Mouse (Mus musculus) hindbrain, postnatal 0 days (tissue): Measurements from ENCODE around the gene Lrriq4. TPM values are rescaled to one million over a fixed set of nuclear protein-coding genes. Genes with fewer than 3 reads are reported as not detected.
A peak's percentile ranks its signal among the peaks of the same experiment; 100 is the strongest.

Source experiments
- ATAC-seq: fragments of 200-750 bp; cut with Nextera tagmentation; 2 replicates; pipeline ENCODE4 v1.8.0; 2017; ENCODE audit warnings: mild to moderate bottlenecking, moderate TSS enrichment, moderate library complexity
- DNase-seq: peaks from one replicate; pipeline ENCODE4 v3.0.0-alpha.2; 2015; ENCODE audit warnings: low spot score
- H3K27ac ChIP-seq: fragments of 300-500 bp; sonication (generic); 2 replicates; pipeline ENCODE4 v1.5.1; 2014; ENCODE audit warnings: mild to moderate bottlenecking
- H3K27me3 ChIP-seq: fragments of 300-500 bp; sonication (generic); 2 replicates; pipeline ENCODE4 v1.6.1; 2014; ENCODE audit warnings: low read length, mixed read lengths; ENCODE audit not compliant: insufficient read depth
- H3K36me3 ChIP-seq: fragments of 300-500 bp; sonication (generic); 2 replicates; pipeline ENCODE4 v1.6.1; 2014; ENCODE audit warnings: low read length, mixed read lengths; ENCODE audit not compliant: insufficient read depth
- H3K4me1 ChIP-seq: fragments of 300-500 bp; sonication (generic); 2 replicates; pipeline ENCODE4 v1.6.1; 2014; ENCODE audit warnings: antibody characterized with exemption, low read length, mixed read lengths; ENCODE audit not compliant: insufficient read depth
- H3K4me2 ChIP-seq: fragments of 300-500 bp; sonication (generic); 2 replicates; pipeline ENCODE4 v1.6.1; 2014; ENCODE audit warnings: low read depth, mild to moderate bottlenecking, low read length, moderate library complexity, mixed read lengths
- H3K4me3 ChIP-seq: fragments of 300-500 bp; sonication (generic); 2 replicates; pipeline ENCODE4 v1.5.1; 2014; ENCODE audit warnings: low read length
- H3K9ac ChIP-seq: fragments of 300-500 bp; sonication (generic); replicated peaks from 2 replicates; pipeline ENCODE4 v1.6.1; 2014; ENCODE audit warnings: mild to moderate bottlenecking, low read length, moderate library complexity, mixed read lengths
- H3K9me3 ChIP-seq: fragments of 300-500 bp; sonication (generic); 2 replicates; pipeline ENCODE4 v1.6.1; 2016; ENCODE audit warnings: low read length, mixed read lengths
- CTCF ChIP-seq: IDR thresholded peaks from 2 replicates; pipeline ENCODE4 v1.5.1; 2016; ENCODE audit warnings: antibody characterized with exemption, control low read depth, low read depth
- WGBS: fragments of 180-500 bp; shearing (Covaris S2); extraction: QIAGEN DNeasy Blood & Tissue Kit; methylation state at CpG from one replicate; pipeline ENCODE4 v1.1.7; 2014; 5-methylcytosine and 5-hydroxymethylcytosine counted together
- polyA plus RNA-seq: library from polyadenylated mRNA; unstranded; fragments of >200 nt; fragmentation: Nextera tagmentation; extraction: Ambion mirVana; gene quantifications from 2 replicates; pipeline ENCODE4 v1.2.1, GENCODE M21; 2015
- total RNA-seq: library from RNA; depleted of rRNA; stranded (reverse); fragments of >200 nt; gene quantifications from 2 replicates; pipeline ENCODE4 v1.2.3, GENCODE M21; 2014

Lrriq4 gene
- total and polyA plus RNA-seq, 2 experiments from 2014 or later, result 0.37 TPM; not detected in 1

GRCm38 (mm10) chr3:30601610-30602064 lies 42.7 kb upstream of the Lrriq4 start:
- WGBS, result 1% methylated on average over 13 of the region's 13 CpGs
- no peak for ATAC-seq
- H3K27me3 ChIP-seq, result no peaks in the 10 kb centered on the region
- peak overlapping the region; percentile 82 for H3K9ac ChIP-seq
- DNase-seq, result no peak
- no peaks in the 10 kb centered on the region for H3K4me1 ChIP-seq
- H3K4me3 ChIP-seq, result peak overlapping the region; percentile 86
- H3K27ac ChIP-seq, result peak overlapping the region; percentile 96
- H3K4me2 ChIP-seq, result peak overlapping the region; percentile 54
- 0 out of 2 replicates have a peak, but pooled peaks cover 5% of the 10 kb centered on the region for H3K36me3 ChIP-seq
- TF ChIP-seq CTCF, result no peak
- H3K9me3 ChIP-seq, result no peaks in the 10 kb centered on the region

- Histone ChIP-seq H3K9ac (peak within 1 kb of the TSS; percentile 82), H3K4me2 (peak within 1 kb of the TSS; percentile 54), H3K4me1 (no peaks in the 10 kb centered on the region), H3K9me3 (no peaks in the 10 kb centered on the region), H3K4me3 (peak within 1 kb of the TSS; percentile 86), H3K27me3 (no peaks in the 10 kb centered on the region), H3K36me3 (peaks cover 8% of the 10 kb centered on the region; the same call in 1 of the 2 replicates), H3K27ac (peak within 1 kb of the TSS; percentile 96)
- WGBS, result under 1% methylated on average over 40 of the region's 40 CpGs
- TF ChIP-seq CTCF, result peak; percentile 70
- DNase-seq (peak; percentile 97), ATAC-seq (peak; percentile 97)
These were observed 42.1 kb upstream of the Lrriq4 start, which contains the start of gene Mynn for GRCm38 (mm10) chr3:30602065-30602739. TSS of gene Mynn (plus strand) at chr3:30602065.

GRCm38 (mm10) chr3:30602740-30603098 lies 41.6 kb upstream of the Lrriq4 start:
- WGBS, result under 1% methylated on average over 27 of the region's 27 CpGs
- ATAC-seq (peak; percentile 52), DNase-seq (peak; percentile 77)

GRCm38 (mm10) chr3:30603256-30603655 lies 41.1 kb upstream of the Lrriq4 start:
- ATAC-seq (no peak), DNase-seq (no peak)
- H3K4me2 ChIP-seq, result peak overlapping the region; percentile 54
- peak overlapping the region; percentile 86 for H3K4me3 ChIP-seq
- peaks cover 14% of the 10 kb centered on the region; the same call in 1 of the 2 replicates for H3K36me3 ChIP-seq
- H3K27ac ChIP-seq, result peak overlapping the region; percentile 96; the same call in 1 of the 2 replicates
- H3K9ac ChIP-seq, result peak overlapping the region; percentile 82
- H3K27me3 ChIP-seq, result no peaks in the 10 kb centered on the region
- WGBS, result 30% methylated on average over 10 of the region's 10 CpGs
- H3K9me3 ChIP-seq, result no peaks in the 10 kb centered on the region
- TF ChIP-seq CTCF, result no peak
- H3K4me1 ChIP-seq, result no peaks in the 10 kb centered on the region

More at GRCm38 (mm10) chr3:30602740-30603098, 41.6 kb upstream of the Lrriq4 start:
- Histone ChIP-seq H3K4me3 (peak overlapping the region; percentile 86), H3K9ac (peak overlapping the region; percentile 82), H3K4me2 (peak overlapping the region; percentile 54), H3K27ac (peak overlapping the region; percentile 96), H3K27me3 (no peaks in the 10 kb centered on the region), H3K4me1 (no peaks in the 10 kb centered on the region), H3K9me3 (no peaks in the 10 kb centered on the region), H3K36me3 (peaks cover 13% of the 10 kb centered on the region; the same call in 1 of the 2 replicates)
- no peak for TF ChIP-seq CTCF

GRCm38 (mm10) chr3:30608999-30609398 lies 35.3 kb upstream of the Lrriq4 start:
- Histone ChIP-seq H3K36me3 (peaks cover 43% of the 10 kb centered on the region; the same call in 1 of the 2 replicates), H3K9me3 (no peaks in the 10 kb centered on the region), H3K27me3 (no peaks in the 10 kb centered on the region), H3K27ac (no peak overlapping the region), H3K4me3 (no peak overlapping the region), H3K4me1 (no peaks in the 10 kb centered on the region), H3K9ac (no peak overlapping the region), H3K4me2 (no peak overlapping the region)
- no peak for DNase-seq
- WGBS, result 93% methylated on average over 3 of the region's 3 CpGs
- no peak for TF ChIP-seq CTCF
- no peak for ATAC-seq

GRCm38 (mm10) chr3:30610930-30611329 lies 33.4 kb upstream of the Lrriq4 start:
- no peak overlapping the region for H3K4me3 ChIP-seq
- peaks cover 42% of the 10 kb centered on the region; the same call in 1 of the 2 replicates for H3K36me3 ChIP-seq
- no peaks in the 10 kb centered on the region for H3K27me3 ChIP-seq
- H3K9me3 ChIP-seq, result no peaks in the 10 kb centered on the region
- TF ChIP-seq CTCF, result no peak
- 85% methylated on average over 4 of the region's 4 CpGs for WGBS
- H3K4me2 ChIP-seq, result no peak overlapping the region
- H3K27ac ChIP-seq, result no peak overlapping the region
- ATAC-seq, result no peak
- H3K4me1 ChIP-seq, result no peaks in the 10 kb centered on the region
- H3K9ac ChIP-seq, result no peak overlapping the region
- no peak for DNase-seq

- Histone ChIP-seq H3K4me3 (no peak overlapping the region), H3K27ac (no peak overlapping the region), H3K4me2 (no peak overlapping the region), H3K9ac (no peak overlapping the region), H3K36me3 (peaks cover 27% of the 10 kb centered on the region), H3K4me1 (no peaks in the 10 kb centered on the region), H3K9me3 (no peaks in the 10 kb centered on the region), H3K27me3 (no peaks in the 10 kb centered on the region)
- DNase-seq (no peak), ATAC-seq (no peak)
- no peak for TF ChIP-seq CTCF
- 92% methylated on average over 8 of the region's 8 CpGs for WGBS
These were observed 24.2 kb upstream of the Lrriq4 start for GRCm38 (mm10) chr3:30620132-30620531.
